Mouse (Mus musculus) heart, adult 10 weeks (tissue): ENCODE measurements around the gene Zfp426. TPM values are rescaled to one million over a fixed set of nuclear protein-coding genes. Genes with fewer than 3 reads are reported as not detected.

Experiments
- polyA plus RNA-seq: library from polyadenylated mRNA; stranded (reverse); fragments of 350-450 nt; fragmentation: Illumina TruSeq; extraction: RNeasy Lipid Tissue Mini Kit (QIAGEN cat#74804); gene quantifications from one replicate; pipeline ENCODE4 v1.2.3, GENCODE M21; 2014; ENCODE audit warnings: low read depth, low replicate concordance

The Zfp426 gene
- 10.9 TPM for polyA plus RNA-seq

DNA sequence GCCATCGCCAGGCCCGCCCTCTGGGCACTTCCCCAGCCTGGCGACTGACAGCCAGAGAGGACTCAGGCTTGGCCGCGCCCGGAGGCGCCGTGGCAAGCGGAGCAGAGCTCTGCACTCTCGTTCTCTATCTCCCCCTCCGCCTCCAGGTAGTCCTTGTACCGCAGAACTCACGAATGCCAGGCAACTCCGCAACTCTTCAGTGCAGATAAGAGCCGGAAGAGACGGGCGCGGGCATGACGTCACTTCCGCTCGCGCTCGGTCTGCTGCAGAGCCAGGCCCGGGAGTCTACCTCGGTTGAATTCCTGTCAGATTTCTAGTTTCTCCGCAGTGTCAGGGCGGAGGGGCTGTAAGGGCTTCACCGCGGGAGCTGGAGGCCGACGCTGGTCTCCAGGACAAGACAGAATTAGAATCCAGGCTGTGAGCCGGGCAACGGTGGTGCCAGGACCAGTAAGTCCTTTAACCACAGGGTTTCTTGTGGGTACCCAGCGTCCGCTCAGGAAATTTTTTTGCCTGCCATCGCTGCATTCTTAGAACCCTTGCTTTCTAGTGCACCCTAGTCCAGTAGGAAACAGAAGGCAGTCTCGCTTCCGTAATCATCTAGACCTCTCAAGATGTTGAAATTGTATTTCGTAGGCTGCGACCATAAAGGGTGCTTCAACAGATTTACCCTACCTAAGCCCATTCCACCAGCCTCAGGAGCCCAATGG is at the start of gene Zfp426:
Gene Zfp426 (minus strand): TSS at position 220 of the 707 bp plus-strand sequence.

DNA sequence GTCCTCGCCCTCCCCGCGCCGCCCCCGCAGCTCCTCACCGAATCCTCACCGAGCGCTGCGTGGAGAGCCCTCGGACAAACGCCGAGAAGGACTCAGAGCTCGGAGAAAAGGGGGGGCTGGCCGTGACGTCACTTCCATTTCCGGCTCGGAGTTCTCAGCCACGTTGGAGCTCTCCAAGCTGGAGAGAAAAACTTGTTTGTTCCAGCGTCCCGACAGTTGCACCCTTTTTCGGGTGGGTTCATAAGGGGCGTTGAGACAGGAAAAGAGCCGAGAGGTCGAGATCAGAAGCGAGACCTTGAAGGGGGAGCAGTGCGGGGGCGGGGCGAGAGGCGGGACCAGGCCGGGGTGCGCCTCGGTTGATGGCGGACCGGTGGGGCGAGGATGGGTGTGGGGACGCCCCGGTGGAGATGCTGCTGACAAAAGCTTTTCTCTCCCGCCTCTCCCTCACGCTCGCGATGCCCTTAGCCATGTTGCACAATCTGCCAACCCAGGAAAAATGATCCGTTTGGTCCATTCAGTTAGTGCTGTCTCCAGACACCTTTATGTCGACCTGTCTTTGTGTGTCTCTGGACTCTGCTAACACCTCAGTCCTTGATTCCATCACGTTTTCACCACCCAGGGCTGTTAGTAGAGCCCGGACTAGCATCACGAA is 28.9 kb upstream of the Zfp426 start, which contains the start of gene Zfp266:
Gene Zfp266 (minus strand): TSS at position 112 of the 652 bp plus-strand sequence.

GRCm38 (mm10) chr9:20459377-20460317 is 32.9 kb downstream of the Zfp426 start, which contains the start of gene Zfp26:
Zfp26 (minus strand) TSS chr9:20460162.

Other genes starting within 250 kb of the Zfp426 start
- gene Olfr39, start 210.4 kb downstream of the Zfp426 start, polyA plus RNA-seq = not detected
- gene Olfr873, start 194.2 kb downstream of the Zfp426 start, polyA plus RNA-seq = not detected
- not detected for gene Olfr18, start 156.7 kb downstream of the Zfp426 start, polyA plus RNA-seq
- 17.6 TPM for gene Zfp560, start 107.6 kb downstream of the Zfp426 start, polyA plus RNA-seq
- gene Zfp26, start 32.6 kb downstream of the Zfp426 start, polyA plus RNA-seq = 4.7 TPM
- gene Zfp266, start 28.7 kb upstream of the Zfp426 start, polyA plus RNA-seq = 12.7 TPM
- gene Zfp846, start 88.5 kb upstream of the Zfp426 start, polyA plus RNA-seq = 2.7 TPM
- gene Ubl5, start 150.1 kb upstream of the Zfp426 start, polyA plus RNA-seq = 447 TPM
- gene Fbxl12, start 152.0 kb upstream of the Zfp426 start, polyA plus RNA-seq = 17.7 TPM
- 17.5 TPM for gene Pin1, start 159.3 kb upstream of the Zfp426 start, polyA plus RNA-seq